Mouse (Mus musculus): ENCODE data around the gene Ltbr.

GRCm38 (mm10) chr6:125320323-125320722, 6.6 kb upstream of the Ltbr start, which contains the start of gene Scnn1a:
- TF ChIP-seq CTCF (IDR thresholded peaks at IDR 0.05; ENCODE audit: control insufficient read depth, insufficient read depth, insufficient replicate concordance, low read depth, low read length) (no peak), POLR2A (IDR thresholded peaks at IDR 0.05; ENCODE audit: control insufficient read depth, low read depth, low read length) (no peak)
